Mouse (Mus musculus) MEL (cell line): ENCODE measurements around the gene Hsd17b2. TPM values are rescaled to one million over a fixed set of nuclear protein-coding genes. Genes with fewer than 3 reads are reported as not detected.
A peak's percentile ranks its signal among the peaks of the same experiment; 100 is the strongest.

Source experiments
- DNase-seq: peaks from one replicate; pipeline ENCODE4 v3.0.0; 2011; ENCODE audit warnings: low read depth, low spot score
- H3K27ac ChIP-seq: 2 replicates; pipeline ENCODE4 v1.5.1; 2012; ENCODE audit warnings: low read depth, mild to moderate bottlenecking, control low read depth, low read length, moderate library complexity; ENCODE audit not compliant: control insufficient read depth
- H3K27me3 ChIP-seq, 2 experiments: fragments of 150-350 bp in 1 of 2; sonication (generic) in 1 of 2; 2 replicates each; pipeline ENCODE4 v1.6.1; 2012; ENCODE audit warnings: low read length in 2 of 2, mild to moderate bottlenecking in 2 of 2, improper control_type of control experiment in 1 of 2, moderate library complexity in 1 of 2; ENCODE audit not compliant: insufficient read depth in 2 of 2, control insufficient read depth in 1 of 2
- H3K36me3 ChIP-seq, 2 experiments: 2 replicates each; pipeline ENCODE4 v1.6.1; 2012 to 2014; ENCODE audit warnings: low read length in 2 of 2, improper control_type of control experiment in 1 of 2, inconsistent platforms in 1 of 2, mild to moderate bottlenecking in 1 of 2; ENCODE audit not compliant: insufficient read depth in 2 of 2, control insufficient read depth in 1 of 2
- H3K4me1 ChIP-seq, 2 experiments: fragments of 150-350 bp in 1 of 2; sonication (generic) in 1 of 2; 2 replicates each; pipeline ENCODE4 v1.6.1; 2012; ENCODE audit warnings: low read length in 2 of 2, improper control_type of control experiment in 1 of 2, mild to moderate bottlenecking in 1 of 2; ENCODE audit not compliant: insufficient read depth in 2 of 2, control insufficient read depth in 1 of 2
- H3K4me3 ChIP-seq, 2 experiments: fragments of 150-350 bp in 1 of 2; sonication (generic) in 1 of 2; 2 replicates each; pipeline ENCODE4 v1.5.1; 2012; ENCODE audit warnings: low read depth in 2 of 2, low read length in 2 of 2, mild to moderate bottlenecking in 2 of 2, moderate library complexity in 2 of 2, control low read depth in 1 of 2, improper control_type of control experiment in 1 of 2; ENCODE audit not compliant: control insufficient read depth in 1 of 2, insufficient read depth in 1 of 2
- H3K79me2 ChIP-seq: 2 replicates; pipeline ENCODE4 v1.6.1; 2012; ENCODE audit warnings: mild to moderate bottlenecking, low read length, moderate library complexity; ENCODE audit not compliant: control insufficient read depth, poor library complexity, insufficient read depth
- H3K9ac ChIP-seq: 2 replicates; pipeline ENCODE4 v1.6.1; 2012; ENCODE audit warnings: low read depth, mild to moderate bottlenecking, control low read depth, low read length, moderate library complexity; ENCODE audit not compliant: control insufficient read depth, poor library complexity, severe bottlenecking
- H3K9me3 ChIP-seq: fragments of 150-350 bp; sonication (generic); replicated peaks from 2 replicates; pipeline ENCODE4 v1.6.1; 2012; ENCODE audit warnings: mild to moderate bottlenecking, low read length, improper control_type of control experiment, moderate library complexity; ENCODE audit not compliant: insufficient read depth
- CHD2 ChIP-seq: IDR thresholded peaks from 2 replicates; pipeline ENCODE4 v1.6.1; 2011; ENCODE audit warnings: low read length, improper control_type of control experiment
- E2F4 ChIP-seq: IDR thresholded peaks from 2 replicates; pipeline ENCODE4 v1.6.1; 2011; ENCODE audit warnings: low read depth, low read length, improper control_type of control experiment, borderline replicate concordance
- EP300 ChIP-seq, 2 experiments: IDR thresholded peaks; 2 replicates each; pipeline ENCODE4 v1.6.1; 2011; ENCODE audit warnings: improper control_type of control experiment in 2 of 2, low read length in 2 of 2, low read depth in 1 of 2, mild to moderate bottlenecking in 1 of 2
- ETS1 ChIP-seq: IDR thresholded peaks from 2 replicates; pipeline ENCODE4 v1.6.1; 2012; ENCODE audit warnings: low read depth, mild to moderate bottlenecking, inconsistent platforms, low read length, improper control_type of control experiment, moderate library complexity
- GATA1 ChIP-seq: IDR thresholded peaks from 2 replicates; pipeline ENCODE4 v1.6.1; 2011; ENCODE audit warnings: low read depth, low read length, improper control_type of control experiment
- HCFC1 ChIP-seq: IDR thresholded peaks from 2 replicates; pipeline ENCODE4 v1.6.1; 2012; ENCODE audit warnings: low read depth, mild to moderate bottlenecking, inconsistent platforms, low read length, improper control_type of control experiment, moderate library complexity
- MAFK ChIP-seq: IDR thresholded peaks from 2 replicates; pipeline ENCODE4 v1.6.1; 2011; ENCODE audit warnings: low read depth, mild to moderate bottlenecking, low read length, improper control_type of control experiment, borderline replicate concordance
- MAX ChIP-seq: IDR thresholded peaks from 2 replicates; pipeline ENCODE4 v1.6.1; 2011; ENCODE audit warnings: low read length, improper control_type of control experiment
- MEF2A ChIP-seq: IDR thresholded peaks from 2 replicates; pipeline ENCODE4 v1.6.1; 2014; ENCODE audit warnings: low read depth, mild to moderate bottlenecking, inconsistent platforms, low read length, improper control_type of control experiment; ENCODE audit not compliant: poor library complexity, insufficient replicate concordance, severe bottlenecking; ENCODE audit errors: extremely low read depth
- MYB ChIP-seq: IDR thresholded peaks from 2 replicates; pipeline ENCODE4 v1.6.1; 2011; ENCODE audit warnings: mild to moderate bottlenecking, low read depth, low read length, improper control_type of control experiment
- MYC ChIP-seq: IDR thresholded peaks from 2 replicates; pipeline ENCODE4 v1.6.1; 2011; ENCODE audit warnings: low read depth, mild to moderate bottlenecking, low read length, improper control_type of control experiment, moderate library complexity
- NELFE ChIP-seq: IDR thresholded peaks from 2 replicates; pipeline ENCODE4 v1.6.1; 2011; ENCODE audit warnings: low read depth, low read length, improper control_type of control experiment
- POLR2AphosphoS2 ChIP-seq: IDR thresholded peaks from 2 replicates; pipeline ENCODE4 v1.6.1; 2011; ENCODE audit warnings: low read length, improper control_type of control experiment
- SIN3A ChIP-seq: IDR thresholded peaks from 2 replicates; pipeline ENCODE4 v1.6.1; 2012; ENCODE audit warnings: low read length, improper control_type of control experiment, inconsistent platforms
- SMC3 ChIP-seq: IDR thresholded peaks from 2 replicates; pipeline ENCODE4 v1.6.1; 2011; ENCODE audit warnings: low read depth, low read length, improper control_type of control experiment
- TAL1 ChIP-seq: IDR thresholded peaks from 2 replicates; pipeline ENCODE4 v1.6.1; 2012; ENCODE audit warnings: mild to moderate bottlenecking, inconsistent platforms, low read length, moderate library complexity, mixed read lengths
- TBP ChIP-seq: IDR thresholded peaks from 2 replicates; pipeline ENCODE4 v1.8.0; 2011; ENCODE audit warnings: low read depth, low read length, improper control_type of control experiment
- TCF12 ChIP-seq: IDR thresholded peaks from 2 replicates; pipeline ENCODE4 v1.6.1; 2014; ENCODE audit warnings: low read depth, mild to moderate bottlenecking, inconsistent platforms, low read length, improper control_type of control experiment, moderate library complexity
- UBTF ChIP-seq: IDR thresholded peaks from 2 replicates; pipeline ENCODE4 v1.6.1; 2012; ENCODE audit warnings: low read depth, mild to moderate bottlenecking, inconsistent platforms, low read length, improper control_type of control experiment, moderate library complexity, borderline replicate concordance; ENCODE audit not compliant: insufficient read depth
- USF1 ChIP-seq: IDR thresholded peaks from 2 replicates; pipeline ENCODE4 v1.6.1; 2014; ENCODE audit warnings: low read depth, mild to moderate bottlenecking, inconsistent platforms, low read length, improper control_type of control experiment, moderate library complexity
- ZMIZ1 ChIP-seq: IDR thresholded peaks from 2 replicates; pipeline ENCODE4 v1.6.1; 2012; ENCODE audit warnings: low read depth, mild to moderate bottlenecking, inconsistent platforms, low read length, improper control_type of control experiment, moderate library complexity
- polyA plus RNA-seq, 2 experiments: library from polyadenylated mRNA; stranded (reverse) in 1 of 2; unstranded in 1 of 2; fragments of >175 nt in 1 of 2; fragments of >200 nt in 1 of 2; gene quantifications; 2 replicates each; pipeline versions ENCODE4 v1.2.1 to v1.2.4; 2012; ENCODE audit warnings: low replicate concordance in 2 of 2, low read depth in 1 of 2; ENCODE audit not compliant: insufficient read length in 2 of 2, insufficient read depth in 1 of 2, missing spikeins in 1 of 2
- total RNA-seq: library from RNA; depleted of rRNA; stranded (reverse); fragments of 300-350 nt; gene quantifications from 2 replicates; pipeline ENCODE4 v1.2.3, GENCODE M21; 2012

Gene Hsd17b2
- total and polyA plus RNA-seq, 3 experiments, result not detected

GRCm38 (mm10) chr8:117768971-117769370 lies 67.3 kb downstream of the Hsd17b2 start:
- no peaks in the 10 kb centered on the region for H3K79me2 ChIP-seq
- DNase-seq, result no peak
- H3K4me1 ChIP-seq, result peaks cover 0 to 9% of the 10 kb centered on the region in 2 experiments; a peak in 2 of 4 replicates
- no peaks in the 10 kb centered on the region for H3K27me3 ChIP-seq
- no peaks in the 10 kb centered on the region for H3K9me3 ChIP-seq
- H3K4me3 ChIP-seq, result no peak overlapping the region
- H3K27ac ChIP-seq, result no peak overlapping the region
- no peak overlapping the region for H3K9ac ChIP-seq
- TF ChIP-seq E2F4 (no peak), UBTF (no peak), MAFK (no peak), CHD2 (no peak), USF1 (no peak), EP300 (IDR thresholded peaks at IDR 0.05; ENCODE audit: low read depth in 1 of 2, low read length in 2 of 2) (no peak)
- H3K36me3 ChIP-seq, result 0 out of 4 replicates have a peak, but pooled peaks cover 0 to 5% of the 10 kb centered on the region in 2 experiments

- Histone ChIP-seq H3K27me3 (no peaks in the 10 kb centered on the region), H3K27ac (no peak overlapping the region; the same call in 1 of the 2 replicates), H3K4me1 (peaks cover 0 to 9% of the 10 kb centered on the region in 2 experiments; a peak in 2 of 4 replicates), H3K9me3 (no peaks in the 10 kb centered on the region), H3K79me2 (no peaks in the 10 kb centered on the region), H3K4me3 (peak overlapping the region; percentile 50 to 74), H3K36me3 (0 out of 4 replicates have a peak, but pooled peaks cover 0 to 5% of the 10 kb centered on the region in 2 experiments), H3K9ac (peak overlapping the region; percentile 39)
- DNase-seq, result peak; percentile 69
- peak; percentile 12; the same call in 1 of the 2 replicates for TF ChIP-seq TAL1
- TF ChIP-seq NELFE, result no peak
- TF ChIP-seq ETS1, result peak; percentile 53
- TF ChIP-seq TBP, result no peak
- TF ChIP-seq GATA1, result peak; percentile 70
- peak; percentile 64; the same call in 1 of the 2 replicates for TF ChIP-seq MYC
- TF ChIP-seq SMC3, result no peak
- TF ChIP-seq HCFC1, result no peak
- TF ChIP-seq POLR2AphosphoS2, result no peak
- TF ChIP-seq USF1, result no peak
- peak; percentile 58; the same call in 1 of the 2 replicates for TF ChIP-seq TCF12
- no peak for TF ChIP-seq MEF2A
- TF ChIP-seq EP300 (IDR thresholded peaks at IDR 0.05; ENCODE audit: low read depth in 1 of 2, low read length in 2 of 2), result peak; percentile 55 to 68; a peak in 3 of 4 replicates
- peak; percentile 30; the same call in 1 of the 2 replicates for TF ChIP-seq SIN3A
- no peak for TF ChIP-seq ZMIZ1
- 0 out of 2 replicates have a peak, but pooled peaks have one; percentile 24 for TF ChIP-seq MYB
- no peak for TF ChIP-seq MAX
Measured at GRCm38 (mm10) chr8:117771115-117771836, 69.6 kb downstream of the Hsd17b2 start.
